In the genomic region with DNA sequence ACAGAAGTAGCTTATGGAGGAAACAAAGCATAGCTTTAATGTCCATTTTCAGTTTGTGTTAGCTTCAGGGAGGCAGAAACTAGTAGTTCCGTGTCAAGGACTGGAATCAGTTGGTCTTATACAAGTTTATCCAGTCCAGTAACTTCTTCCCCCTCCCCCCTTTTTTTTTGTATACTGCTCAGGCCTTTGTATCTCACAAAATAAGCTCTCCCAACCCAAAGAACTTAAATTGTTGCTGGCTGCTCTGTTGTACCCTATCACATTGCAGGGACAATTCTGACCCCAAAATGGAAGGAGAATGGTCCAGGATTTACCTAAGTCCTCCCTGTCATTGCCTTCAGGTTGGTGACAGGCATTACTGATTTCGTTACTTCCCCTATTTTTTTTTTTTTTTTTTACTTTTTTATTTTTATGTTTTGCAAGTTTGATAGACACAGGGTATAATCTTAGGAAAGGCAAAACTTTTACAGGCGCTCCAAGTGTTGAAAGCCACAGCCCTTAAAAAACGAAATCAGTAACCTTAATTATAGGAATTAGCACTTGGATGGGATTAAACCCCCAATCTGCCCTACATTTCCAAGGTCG, we compare ENCODE assay signal across 9 mouse cellular contexts. TPM values are rescaled to one million over a fixed set of nuclear protein-coding genes. Genes with fewer than 3 reads are reported as not detected.
A peak's percentile ranks its signal among the peaks of the same experiment; 100 is the strongest.
DNase-seq lines count a peak whose midpoint lies in the region; ATAC-seq and TF ChIP-seq lines count a peak whose summit lies in the region.
"Had no signal": no experiment of that assay in that cellular context is flagged by ENCODE, and none has a peak within 500 bp of the region (broad histone marks: within the 10 kb centered on the region; RNA-seq: fewer than 3 reads in every experiment).

No protein-coding gene starts in this region.

- peak overlapping the region; percentile 84 for H3K4me3 ChIP-seq in kidney, embryonic 14.5 days (ENCODE audit: low read length)
- H3K4me3 ChIP-seq in bone marrow macrophage, adult 2 months (ENCODE audit: insufficient read depth, low read length), result peak overlapping the region; percentile 84
- H3K4me3 ChIP-seq in hindbrain, embryonic 15.5 days, result peak overlapping the region; percentile 73; the same call in 1 of the 2 replicates
- H3K4me3 ChIP-seq in midbrain, embryonic 15.5 days, result no peak overlapping the region

- no peaks in the 10 kb centered on the region for H3K27me3 ChIP-seq in kidney, embryonic 14.5 days (ENCODE audit: control insufficient read depth, insufficient read depth, low read length)
- no peaks in the 10 kb centered on the region for H3K27me3 ChIP-seq in hindbrain, embryonic 15.5 days
- H3K27me3 ChIP-seq in midbrain, embryonic 15.5 days (replicated peaks), result no peaks in the 10 kb centered on the region
- H3K27me3 ChIP-seq: Patski had no signal

- peak overlapping the region; percentile 89 for H3K4me2 ChIP-seq in kidney, embryonic 14.5 days (replicated peaks; ENCODE audit: low read depth, low read length)
- peak overlapping the region; percentile 80 for H3K4me2 ChIP-seq in hindbrain, embryonic 15.5 days
- peak overlapping the region; percentile 86; the same call in 1 of the 2 replicates for H3K4me2 ChIP-seq in midbrain, embryonic 15.5 days

- no peak for TF ChIP-seq POLR2A in bone marrow macrophage, adult 2 months (IDR thresholded peaks at IDR 0.05; ENCODE audit: borderline replicate concordance, low read depth, low read length)

- WGBS in kidney, embryonic 14.5 days, result 23% methylated on average over 5 of the region's 5 CpGs
- WGBS in hindbrain, embryonic 15.5 days, result 27% methylated on average over 5 of the region's 5 CpGs
- WGBS in midbrain, embryonic 15.5 days, result 18% methylated on average over 5 of the region's 5 CpGs

- no peak overlapping the region for H3K27ac ChIP-seq in kidney, embryonic 14.5 days (ENCODE audit: low read depth, low read length)
- peak overlapping the region; percentile 86 for H3K27ac ChIP-seq in bone marrow macrophage, adult 2 months (ENCODE audit: insufficient read depth, low read depth, low read length)
- no peak overlapping the region for H3K27ac ChIP-seq in hindbrain, embryonic 15.5 days (replicated peaks)
- H3K27ac ChIP-seq in midbrain, embryonic 15.5 days, result no peak overlapping the region

- no peak for ATAC-seq in kidney, embryonic 14.5 days (ENCODE audit: low FRiP score, low TSS enrichment)
- ATAC-seq in hindbrain, embryonic 15.5 days (ENCODE audit: low FRiP score, low read depth), result no peak
- no peak for ATAC-seq in midbrain, embryonic 15.5 days (replicated peaks)
- no peak for ATAC-seq in activated CD4-positive, CD25-positive, alpha-beta regulatory T cell, adult 4 months

- H3K9me3 ChIP-seq in kidney, embryonic 14.5 days (ENCODE audit: control insufficient read depth, low read length), result no peaks in the 10 kb centered on the region
- no peaks in the 10 kb centered on the region for H3K9me3 ChIP-seq in hindbrain, embryonic 15.5 days
- H3K9me3 ChIP-seq in midbrain, embryonic 15.5 days, result no peaks in the 10 kb centered on the region

- no peak for DNase-seq in kidney, postnatal 10 days
- DNase-seq in testis, postnatal 10 days (ENCODE audit: low spot score), result no peak
- no peak for DNase-seq in thymus, postnatal 25 days

- H3K36me3 ChIP-seq in kidney, embryonic 14.5 days (ENCODE audit: control insufficient read depth, insufficient read depth, low read length), result peaks cover 12% of the 10 kb centered on the region
- H3K36me3 ChIP-seq in hindbrain, embryonic 15.5 days, result peaks cover 12% of the 10 kb centered on the region; the same call in 1 of the 2 replicates
- H3K36me3 ChIP-seq in midbrain, embryonic 15.5 days (replicated peaks), result peaks cover 9% of the 10 kb centered on the region

- H3K9ac ChIP-seq in kidney, embryonic 14.5 days (ENCODE audit: low read depth, low read length), result no peak overlapping the region
- H3K9ac ChIP-seq in hindbrain, embryonic 15.5 days, result no peak overlapping the region
- H3K9ac ChIP-seq in midbrain, embryonic 15.5 days, result no peak overlapping the region

- H3K4me1 ChIP-seq in kidney, embryonic 14.5 days (ENCODE audit: control insufficient read depth, insufficient read depth, low read length), result peaks cover 8% of the 10 kb centered on the region; the same call in 1 of the 2 replicates
- H3K4me1 ChIP-seq in bone marrow macrophage, adult 2 months (ENCODE audit: control insufficient read depth, insufficient read depth, low read length), result peaks cover 35% of the 10 kb centered on the region
- H3K4me1 ChIP-seq in hindbrain, embryonic 15.5 days (replicated peaks), result peaks cover 18% of the 10 kb centered on the region
- peaks cover 16% of the 10 kb centered on the region for H3K4me1 ChIP-seq in midbrain, embryonic 15.5 days

- TF ChIP-seq CTCF in bone marrow macrophage, adult 2 months (IDR thresholded peaks at IDR 0.05; ENCODE audit: low read depth, low read length), result no peak

RNA-seq across cellular contexts. Expression of gene Edem1, which starts 1.0 kb away (rescaled TPM):
- 20.7 and 26.4 TPM in 2 replicates for polyA plus RNA-seq in kidney, embryonic 14.5 days (2014; fragmentation: Nextera tagmentation; extraction: Ambion mirVana)
- polyA plus RNA-seq in bone marrow macrophage, adult 2 months (2012; ENCODE audit: insufficient read depth, insufficient read length, missing spikeins), result 186 and 200 TPM in 2 replicates
- 5.8 and 10.2 TPM in 2 replicates for polyA plus RNA-seq in hindbrain, embryonic 15.5 days (2015; fragmentation: Nextera tagmentation; extraction: Ambion mirVana)
- polyA plus RNA-seq in midbrain, embryonic 15.5 days (2015; fragmentation: Nextera tagmentation; extraction: Ambion mirVana), result 4.5 and 6.5 TPM in 2 replicates
- polyA plus RNA-seq in activated CD4-positive, CD25-positive, alpha-beta regulatory T cell, adult 4 months (2017; shearing (Covaris generic)), result 10 to 100 TPM; 57.3 to 57.9 TPM

RNA-seq across cellular contexts. Expression of gene Arl8b, which starts 44.5 kb away (rescaled TPM):
- polyA plus RNA-seq in kidney, embryonic 14.5 days (2014; fragmentation: Nextera tagmentation; extraction: Ambion mirVana), result 57.2 and 83.3 TPM in 2 replicates
- 103 and 114 TPM in 2 replicates for polyA plus RNA-seq in bone marrow macrophage, adult 2 months (2012; ENCODE audit: insufficient read depth, insufficient read length, missing spikeins)
- polyA plus RNA-seq in hindbrain, embryonic 15.5 days (2015; fragmentation: Nextera tagmentation; extraction: Ambion mirVana), result 97.4 and 109 TPM in 2 replicates
- 90.5 and 91.0 TPM in 2 replicates for polyA plus RNA-seq in midbrain, embryonic 15.5 days (2015; fragmentation: Nextera tagmentation; extraction: Ambion mirVana)
- polyA plus RNA-seq in activated CD4-positive, CD25-positive, alpha-beta regulatory T cell, adult 4 months (2017; shearing (Covaris generic)), result 10 to 100 TPM; 41.0 to 42.6 TPM
